In genomic region chr7:4993347-4993998, GRCm38 (mm10) we compare ENCODE assay signal across 12 mouse cellular contexts. TPM values are rescaled to one million over a fixed set of nuclear protein-coding genes. Genes with fewer than 3 reads are reported as not detected.
DNase-seq lines count a peak whose midpoint lies in the region; ATAC-seq lines count a peak whose summit lies in the region.
"Had no signal": no experiment of that assay in that cellular context is flagged by ENCODE, and none has a peak within 500 bp of the region (broad histone marks: within the 10 kb centered on the region; RNA-seq: fewer than 3 reads in every experiment).

No protein-coding gene starts in this region.

- peak overlapping the region; percentile 21; the same call in 1 of the 2 replicates for H3K4me2 ChIP-seq in embryonic facial prominence, embryonic 11.5 days (ENCODE audit: low read depth, low read length)
- H3K4me2 ChIP-seq in hindbrain, embryonic 14.5 days (replicated peaks) = peak overlapping the region; percentile 83
- H3K4me2 ChIP-seq in neural tube, embryonic 13.5 days = peak overlapping the region; percentile 68

- H3K27ac ChIP-seq in embryonic facial prominence, embryonic 11.5 days (replicated peaks; ENCODE audit: low read depth, low read length) = no peak overlapping the region
- no peak overlapping the region for H3K27ac ChIP-seq in hindbrain, embryonic 14.5 days
- H3K27ac ChIP-seq in neural tube, embryonic 13.5 days (replicated peaks) = no peak overlapping the region

- WGBS in embryonic facial prominence, embryonic 11.5 days = 29% methylated on average over 44 of the region's 55 CpGs
- 34% methylated on average over 55 of the region's 55 CpGs for WGBS in hindbrain, embryonic 14.5 days
- 24% methylated on average over 55 of the region's 55 CpGs for WGBS in neural tube, embryonic 13.5 days

- H3K27me3 ChIP-seq in embryonic facial prominence, embryonic 11.5 days (ENCODE audit: control insufficient read depth, insufficient read depth, low read length) = peaks cover 21% of the 10 kb centered on the region
- H3K27me3 ChIP-seq in hindbrain, embryonic 14.5 days (ENCODE audit: control insufficient read depth, insufficient read depth, low read length) = no peaks in the 10 kb centered on the region
- peaks cover 13% of the 10 kb centered on the region for H3K27me3 ChIP-seq in neural tube, embryonic 13.5 days

- no peaks in the 10 kb centered on the region for H3K9me3 ChIP-seq in embryonic facial prominence, embryonic 11.5 days (replicated peaks; ENCODE audit: control insufficient read depth, low read length)
- H3K9me3 ChIP-seq in hindbrain, embryonic 14.5 days (ENCODE audit: control insufficient read depth, low read length) = no peaks in the 10 kb centered on the region
- no peaks in the 10 kb centered on the region for H3K9me3 ChIP-seq in neural tube, embryonic 13.5 days

- no peak overlapping the region for H3K4me3 ChIP-seq in embryonic facial prominence, embryonic 11.5 days (ENCODE audit: low read depth, low read length)
- peak overlapping the region; percentile 84 for H3K4me3 ChIP-seq in hindbrain, embryonic 14.5 days (replicated peaks; ENCODE audit: low read length)
- peak overlapping the region; percentile 75 for H3K4me3 ChIP-seq in neural tube, embryonic 13.5 days

- ATAC-seq in embryonic facial prominence, embryonic 11.5 days (replicated peaks; ENCODE audit: insufficient number of reproducible peaks, low FRiP score, low TSS enrichment, low read depth) = no peak
- no peak for ATAC-seq in hindbrain, embryonic 14.5 days (ENCODE audit: low FRiP score)
- ATAC-seq in neural tube, embryonic 13.5 days (ENCODE audit: low read depth) = no peak

- H3K4me1 ChIP-seq in embryonic facial prominence, embryonic 11.5 days (ENCODE audit: control insufficient read depth, insufficient read depth, low read length) = no peaks in the 10 kb centered on the region
- H3K4me1 ChIP-seq in hindbrain, embryonic 14.5 days (replicated peaks; ENCODE audit: control insufficient read depth, insufficient read depth, low read length) = peaks cover 31% of the 10 kb centered on the region
- peaks cover 40% of the 10 kb centered on the region for H3K4me1 ChIP-seq in neural tube, embryonic 13.5 days (replicated peaks)

- peak overlapping the region; percentile 9; the same call in 1 of the 2 replicates for H3K9ac ChIP-seq in embryonic facial prominence, embryonic 11.5 days (replicated peaks; ENCODE audit: low read length)
- H3K9ac ChIP-seq in hindbrain, embryonic 14.5 days = peak overlapping the region; percentile 93
- peak overlapping the region; percentile 95 for H3K9ac ChIP-seq in neural tube, embryonic 13.5 days

- peak; percentile 17 for DNase-seq in left cerebral cortex, postnatal 4 days
- no peak for DNase-seq in left cerebral cortex, postnatal 10 days (ENCODE audit: extremely low spot score in 1 of 2, low spot score in 2 of 2)
- DNase-seq in embryonic facial prominence, embryonic 11.5 days (ENCODE audit: low spot score) = no peak
- no peak for DNase-seq in hindbrain, embryonic 14.5 days (ENCODE audit: low spot score)
- DNase-seq in gastrocnemius, postnatal 36 days = no peak
- no peak for DNase-seq in frontal cortex, postnatal 10 days (ENCODE audit: low spot score in 2 of 2)
- DNase-seq: adrenal gland, postnatal 36 days; right cerebral cortex, postnatal 25 days had no signal

- intact Hi-C loops in left cerebral cortex, postnatal 4 days (cut with DNase I) = no loop called here
- intact Hi-C loops in left cerebral cortex, postnatal 10 days (cut with DNase I) = no loop called here
- intact Hi-C loops in gastrocnemius, postnatal 36 days (cut with DNase I) = no loop called here

- peaks cover 4% of the 10 kb centered on the region; the same call in 1 of the 2 replicates for H3K36me3 ChIP-seq in embryonic facial prominence, embryonic 11.5 days (replicated peaks; ENCODE audit: control insufficient read depth, insufficient read depth, low read depth, low read length)
- peaks cover 23% of the 10 kb centered on the region for H3K36me3 ChIP-seq in hindbrain, embryonic 14.5 days (replicated peaks; ENCODE audit: control insufficient read depth, insufficient read depth)
- peaks cover 42% of the 10 kb centered on the region for H3K36me3 ChIP-seq in neural tube, embryonic 13.5 days

RNA-seq across cellular contexts. Expression of gene Zfp579, which starts 2.5 kb away (rescaled TPM):
- total RNA-seq in left cerebral cortex, postnatal 4 days (2021) = 10 to 100 TPM; 58.7 to 61.7 TPM
- total RNA-seq in left cerebral cortex, postnatal 10 days (2021) = 10 to 100 TPM; 29.7 to 33.6 TPM
- polyA plus RNA-seq in embryonic facial prominence, embryonic 11.5 days (2014; fragmentation: Nextera tagmentation; extraction: Ambion mirVana) = 25.3 and 28.4 TPM in 2 replicates
- polyA plus RNA-seq in hindbrain, embryonic 14.5 days (2014; fragmentation: Nextera tagmentation; extraction: Ambion mirVana) = 51.5 and 55.4 TPM in 2 replicates
- 59.8 and 63.2 TPM in 2 replicates for polyA plus RNA-seq in neural tube, embryonic 13.5 days (2015; fragmentation: Nextera tagmentation; extraction: Ambion mirVana)
- total RNA-seq in gastrocnemius, postnatal 36 days (2021) = 1 to 10 TPM; 7.8 to 9.5 TPM

RNA-seq across cellular contexts. Expression of gene Zfp524, which starts 20.7 kb away (rescaled TPM):
- 1 to 10 TPM; 3.9 to 5.0 TPM for total RNA-seq in left cerebral cortex, postnatal 4 days (2021)
- total RNA-seq in left cerebral cortex, postnatal 10 days (2021) = 1 to 10 TPM; 4.0 to 4.4 TPM
- polyA plus RNA-seq in embryonic facial prominence, embryonic 11.5 days (2014; fragmentation: Nextera tagmentation; extraction: Ambion mirVana) = 7.5 and 9.4 TPM in 2 replicates
- polyA plus RNA-seq in hindbrain, embryonic 14.5 days (2014; fragmentation: Nextera tagmentation; extraction: Ambion mirVana) = 8.9 and 9.2 TPM in 2 replicates
- 8.4 and 9.1 TPM in 2 replicates for polyA plus RNA-seq in neural tube, embryonic 13.5 days (2015; fragmentation: Nextera tagmentation; extraction: Ambion mirVana)
- 1 to 10 TPM; 6.9 TPM for total RNA-seq in gastrocnemius, postnatal 36 days (2021)

RNA-seq across cellular contexts. Expression of gene Fiz1, which starts 21.0 kb away (rescaled TPM):
- total RNA-seq in left cerebral cortex, postnatal 4 days (2021) = 10 to 100 TPM; 28.0 to 31.4 TPM
- total RNA-seq in left cerebral cortex, postnatal 10 days (2021) = 10 to 100 TPM; 22.0 to 23.7 TPM
- polyA plus RNA-seq in embryonic facial prominence, embryonic 11.5 days (2014; fragmentation: Nextera tagmentation; extraction: Ambion mirVana) = 42.5 and 43.0 TPM in 2 replicates
- 30.0 and 32.6 TPM in 2 replicates for polyA plus RNA-seq in hindbrain, embryonic 14.5 days (2014; fragmentation: Nextera tagmentation; extraction: Ambion mirVana)
- 43.0 and 43.7 TPM in 2 replicates for polyA plus RNA-seq in neural tube, embryonic 13.5 days (2015; fragmentation: Nextera tagmentation; extraction: Ambion mirVana)
- 10 to 100 TPM; 20.7 to 22.7 TPM for total RNA-seq in gastrocnemius, postnatal 36 days (2021)

RNA-seq across cellular contexts. Expression of gene Gm44973, which starts 21.8 kb away (rescaled TPM):
- total RNA-seq in left cerebral cortex, postnatal 4 days (2021) = not detected
- not detected for total RNA-seq in left cerebral cortex, postnatal 10 days (2021)
- polyA plus RNA-seq in embryonic facial prominence, embryonic 11.5 days (2014; fragmentation: Nextera tagmentation; extraction: Ambion mirVana) = 0.59 TPM in 1 of 2 replicates, not detected in the other
- not detected in 2 replicates for polyA plus RNA-seq in hindbrain, embryonic 14.5 days (2014; fragmentation: Nextera tagmentation; extraction: Ambion mirVana)
- 0.61 TPM in 1 of 2 replicates, not detected in the other for polyA plus RNA-seq in neural tube, embryonic 13.5 days (2015; fragmentation: Nextera tagmentation; extraction: Ambion mirVana)
- not detected for total RNA-seq in gastrocnemius, postnatal 36 days (2021)
- total RNA-seq: adrenal gland, postnatal 36 days; left cerebral cortex, postnatal 14 days; MEL had no signal

RNA-seq across cellular contexts. Expression of gene Sbk3, which starts 22.5 kb away (rescaled TPM):
- total RNA-seq in left cerebral cortex, postnatal 4 days (2021) = 1 to 10 TPM; 1.4 to 1.5 TPM
- under 1 TPM; 0.24 to 0.32 TPM for total RNA-seq in left cerebral cortex, postnatal 10 days (2021)
- polyA plus RNA-seq in embryonic facial prominence, embryonic 11.5 days (2014; fragmentation: Nextera tagmentation; extraction: Ambion mirVana) = 0.06 TPM in 1 of 2 replicates, not detected in the other
- 0.39 and 0.67 TPM in 2 replicates for polyA plus RNA-seq in hindbrain, embryonic 14.5 days (2014; fragmentation: Nextera tagmentation; extraction: Ambion mirVana)
- 0.14 and 0.18 TPM in 2 replicates for polyA plus RNA-seq in neural tube, embryonic 13.5 days (2015; fragmentation: Nextera tagmentation; extraction: Ambion mirVana)
- total RNA-seq in gastrocnemius, postnatal 36 days (2021) = 1 to 10 TPM; 1.6 to 1.7 TPM
- total RNA-seq: MEL had no signal
- polyA plus RNA-seq: intestine, embryonic 14.5 days had no signal

Comparison
In these comparisons a context has a peak if more than half of its experiments do, and no peak if none do; other contexts are left out.
1. H3K4me2 ChIP-seq: peak in every context shown above with its lines; median percentile 83 in hindbrain, embryonic 14.5 days; 68 in neural tube, embryonic 13.5 days; 21 in embryonic facial prominence, embryonic 11.5 days.
2. H3K9ac ChIP-seq: peak in every context shown above with its lines; median percentile 95 in neural tube, embryonic 13.5 days; 93 in hindbrain, embryonic 14.5 days; 9 in embryonic facial prominence, embryonic 11.5 days.